Mouse (Mus musculus) kidney, embryonic 14.5 days (tissue): ENCODE measurements around the gene Rela. TPM values are rescaled to one million over a fixed set of nuclear protein-coding genes. Genes with fewer than 3 reads are reported as not detected.

Experiments
- ATAC-seq: fragments of 200-750 bp; cut with Nextera tagmentation; 2 replicates; pipeline ENCODE4 v1.8.0; 2017; ENCODE audit warnings: moderate number of reproducible peaks, mild to moderate bottlenecking, moderate TSS enrichment, moderate library complexity; ENCODE audit not compliant: low FRiP score, low TSS enrichment
- H3K27ac ChIP-seq: fragments of 300-500 bp; sonication (generic); 2 replicates; pipeline ENCODE4 v1.5.1; 2014; ENCODE audit warnings: low read depth, mild to moderate bottlenecking, low read length, moderate library complexity, mixed read lengths
- H3K27me3 ChIP-seq: fragments of 300-500 bp; sonication (generic); 2 replicates; pipeline ENCODE4 v1.6.1; 2014; ENCODE audit warnings: mild to moderate bottlenecking, low read length; ENCODE audit not compliant: control insufficient read depth, insufficient read depth
- H3K36me3 ChIP-seq: fragments of 300-500 bp; sonication (generic); 2 replicates; pipeline ENCODE4 v1.6.1; 2014; ENCODE audit warnings: low read length, mixed read lengths; ENCODE audit not compliant: control insufficient read depth, insufficient read depth
- H3K4me1 ChIP-seq: fragments of 300-500 bp; sonication (generic); 2 replicates; pipeline ENCODE4 v1.6.1; 2014; ENCODE audit warnings: low read length, mixed read lengths; ENCODE audit not compliant: control insufficient read depth, insufficient read depth
- H3K4me2 ChIP-seq: fragments of 300-500 bp; sonication (generic); replicated peaks from 2 replicates; pipeline ENCODE4 v1.6.1; 2014; ENCODE audit warnings: low read depth, mild to moderate bottlenecking, low read length
- H3K4me3 ChIP-seq: fragments of 300-500 bp; sonication (generic); 2 replicates; pipeline ENCODE4 v1.5.1; 2014; ENCODE audit warnings: mild to moderate bottlenecking, low read length
- H3K9ac ChIP-seq: fragments of 300-500 bp; sonication (generic); 2 replicates; pipeline ENCODE4 v1.6.1; 2014; ENCODE audit warnings: low read depth, mild to moderate bottlenecking, low read length, moderate library complexity
- H3K9me3 ChIP-seq: fragments of 300-500 bp; sonication (generic); 2 replicates; pipeline ENCODE4 v1.6.1; 2016; ENCODE audit warnings: low read length; ENCODE audit not compliant: control insufficient read depth
- WGBS: fragments of 180-500 bp; shearing (Covaris S2); extraction: QIAGEN DNeasy Blood & Tissue Kit; methylation state at CpG from one replicate; pipeline ENCODE4 v1.1.7; 2014; 5-methylcytosine and 5-hydroxymethylcytosine counted together
- polyA plus RNA-seq: library from polyadenylated mRNA; unstranded; fragments of >200 nt; fragmentation: Nextera tagmentation; extraction: Ambion mirVana; gene quantifications from 2 replicates; pipeline ENCODE4 v1.2.1, GENCODE M21; 2014

Gene Rela
- polyA plus RNA-seq, 1 experiment from 2014 or later: 49.8 TPM

- Histone ChIP-seq H3K4me2 (no peak overlapping the region), H3K4me1 (peaks cover 18% of the 10 kb centered on the region), H3K9me3 (no peaks in the 10 kb centered on the region), H3K36me3 (peaks cover 61% of the 10 kb centered on the region), H3K27me3 (no peaks in the 10 kb centered on the region), H3K27ac (no peak overlapping the region), H3K9ac (no peak overlapping the region), H3K4me3 (no peak overlapping the region)
- 96% methylated on average over 26 of the region's 26 CpGs for WGBS
- no peak for ATAC-seq
Observed at GRCm38 (mm10) chr19:5607705-5608410, 29.4 kb upstream of the Rela start.

- H3K9me3 ChIP-seq: no peaks in the 10 kb centered on the region
- no peak for ATAC-seq
- WGBS: 98% methylated on average over 13 of the region's 13 CpGs
- peaks cover 14% of the 10 kb centered on the region for H3K4me1 ChIP-seq
- no peaks in the 10 kb centered on the region for H3K27me3 ChIP-seq
- peak overlapping the region; percentile 69 for H3K4me2 ChIP-seq
- peaks cover 53% of the 10 kb centered on the region for H3K36me3 ChIP-seq
- H3K9ac ChIP-seq: peak overlapping the region; percentile 65; the same call in 1 of the 2 replicates
- H3K4me3 ChIP-seq: peak overlapping the region; percentile 57
- no peak overlapping the region for H3K27ac ChIP-seq
Observed at GRCm38 (mm10) chr19:5608707-5609106, 28.6 kb upstream of the Rela start.

GRCm38 (mm10) chr19:5609171-5609546 lies 28.1 kb upstream of the Rela start:
- H3K36me3 ChIP-seq: peaks cover 48% of the 10 kb centered on the region
- peak overlapping the region; percentile 95; the same call in 1 of the 2 replicates for H3K27ac ChIP-seq
- no peaks in the 10 kb centered on the region for H3K27me3 ChIP-seq
- peaks cover 14% of the 10 kb centered on the region for H3K4me1 ChIP-seq
- WGBS: 55% methylated on average over 10 of the region's 10 CpGs
- H3K4me2 ChIP-seq: peak overlapping the region; percentile 69
- H3K4me3 ChIP-seq: peak overlapping the region; percentile 57
- no peak for ATAC-seq
- H3K9me3 ChIP-seq: no peaks in the 10 kb centered on the region
- H3K9ac ChIP-seq: peak overlapping the region; percentile 65

GRCm38 (mm10) chr19:5609547-5610404 lies 27.5 kb upstream of the Rela start, which contains the start of gene Kat5:
Gene Kat5 (minus strand): TSS chr19:5610237.
- Histone ChIP-seq H3K9ac (peak within 1 kb of the TSS; percentile 65), H3K4me1 (peaks cover 14% of the 10 kb centered on the region), H3K4me2 (peak within 1 kb of the TSS; percentile 69), H3K4me3 (peak within 1 kb of the TSS; percentile 57), H3K36me3 (peaks cover 42% of the 10 kb centered on the region), H3K9me3 (no peaks in the 10 kb centered on the region), H3K27me3 (no peaks in the 10 kb centered on the region), H3K27ac (peak within 1 kb of the TSS; percentile 95)
- under 1% methylated on average over 54 of the region's 55 CpGs for WGBS
- peak; percentile 93 for ATAC-seq

- 87% methylated on average over 1 of the region's 1 CpGs for WGBS
- H3K9ac ChIP-seq: no peak overlapping the region
- peaks cover 14% of the 10 kb centered on the region for H3K4me1 ChIP-seq
- H3K9me3 ChIP-seq: no peaks in the 10 kb centered on the region
- no peak overlapping the region for H3K27ac ChIP-seq
- ATAC-seq: no peak
- no peak overlapping the region for H3K4me2 ChIP-seq
- no peaks in the 10 kb centered on the region for H3K27me3 ChIP-seq
- peaks cover 20% of the 10 kb centered on the region for H3K36me3 ChIP-seq
- no peak overlapping the region for H3K4me3 ChIP-seq
Observed at GRCm38 (mm10) chr19:5611973-5612372, 25.3 kb upstream of the Rela start.

GRCm38 (mm10) chr19:5612762-5613411 lies 24.4 kb upstream of the Rela start:
- H3K27ac ChIP-seq: no peak overlapping the region
- no peak for ATAC-seq
- H3K4me1 ChIP-seq: peaks cover 14% of the 10 kb centered on the region
- H3K9ac ChIP-seq: no peak overlapping the region
- WGBS: 80% methylated on average over 3 of the region's 3 CpGs
- no peaks in the 10 kb centered on the region for H3K27me3 ChIP-seq
- H3K9me3 ChIP-seq: no peaks in the 10 kb centered on the region
- H3K36me3 ChIP-seq: peaks cover 11% of the 10 kb centered on the region
- no peak overlapping the region for H3K4me2 ChIP-seq
- H3K4me3 ChIP-seq: no peak overlapping the region

GRCm38 (mm10) chr19:5614953-5615352 lies 22.3 kb upstream of the Rela start:
- WGBS: 73% methylated on average over 2 of the region's 2 CpGs
- H3K9ac ChIP-seq: no peak overlapping the region
- no peaks in the 10 kb centered on the region for H3K9me3 ChIP-seq
- no peak for ATAC-seq
- H3K4me2 ChIP-seq: no peak overlapping the region
- H3K36me3 ChIP-seq: no peaks in the 10 kb centered on the region
- no peak overlapping the region for H3K27ac ChIP-seq
- no peaks in the 10 kb centered on the region for H3K27me3 ChIP-seq
- peaks cover 5% of the 10 kb centered on the region; the same call in 1 of the 2 replicates for H3K4me1 ChIP-seq
- no peak overlapping the region for H3K4me3 ChIP-seq

- 79% methylated on average over 4 of the region's 4 CpGs for WGBS
- no peak overlapping the region for H3K4me3 ChIP-seq
- H3K4me2 ChIP-seq: no peak overlapping the region
- no peaks in the 10 kb centered on the region for H3K27me3 ChIP-seq
- H3K9me3 ChIP-seq: no peaks in the 10 kb centered on the region
- no peaks in the 10 kb centered on the region for H3K4me1 ChIP-seq
- no peak overlapping the region for H3K27ac ChIP-seq
- H3K9ac ChIP-seq: no peak overlapping the region
- ATAC-seq: no peak
- no peaks in the 10 kb centered on the region for H3K36me3 ChIP-seq
Observed at GRCm38 (mm10) chr19:5620007-5620406, 17.3 kb upstream of the Rela start.
